Mouse (Mus musculus) forebrain, embryonic 11.5 days (tissue): ENCODE data around the gene Cnr1. TPM values are rescaled to one million over a fixed set of nuclear protein-coding genes. Genes with fewer than 3 reads are reported as not detected.

Experiments used
- ATAC-seq: fragments of 200-750 bp; cut with Nextera tagmentation; replicated peaks from 2 replicates; pipeline ENCODE4 v1.8.0; 2017; ENCODE audit warnings: moderate TSS enrichment; ENCODE audit not compliant: low FRiP score
- DNase-seq: peaks from one replicate; pipeline ENCODE4 v3.0.0-alpha.2; 2017; ENCODE audit warnings: low spot score
- H3K27ac ChIP-seq: fragments of 300-500 bp; sonication (generic); 2 replicates; pipeline ENCODE4 v1.5.1; 2014; ENCODE audit warnings: low read depth, low read length
- H3K27me3 ChIP-seq: fragments of 300-500 bp; sonication (generic); 2 replicates; pipeline ENCODE4 v1.6.1; 2014; ENCODE audit warnings: mild to moderate bottlenecking, low read length, mixed read lengths; ENCODE audit not compliant: control insufficient read depth, insufficient read depth
- H3K36me3 ChIP-seq: fragments of 300-500 bp; sonication (generic); 2 replicates; pipeline ENCODE4 v1.6.1; 2014; ENCODE audit warnings: mild to moderate bottlenecking, low read length, moderate library complexity, mixed read lengths; ENCODE audit not compliant: control insufficient read depth, insufficient read depth
- H3K4me1 ChIP-seq: fragments of 300-500 bp; sonication (generic); replicated peaks from 2 replicates; pipeline ENCODE4 v1.6.1; 2014; ENCODE audit warnings: low read length, mixed read lengths; ENCODE audit not compliant: control insufficient read depth, insufficient read depth
- H3K4me2 ChIP-seq: fragments of 300-500 bp; sonication (generic); 2 replicates; pipeline ENCODE4 v1.6.1; 2014; ENCODE audit warnings: low read depth, mild to moderate bottlenecking, low read length, moderate library complexity, mixed read lengths; ENCODE audit not compliant: severe bottlenecking
- H3K4me3 ChIP-seq: fragments of 300-500 bp; sonication (generic); 2 replicates; pipeline ENCODE4 v1.5.1; 2014; ENCODE audit warnings: low read depth, low read length
- H3K9ac ChIP-seq: fragments of 300-500 bp; sonication (generic); 2 replicates; pipeline ENCODE4 v1.6.1; 2014; ENCODE audit warnings: low read length
- H3K9me3 ChIP-seq: fragments of 300-500 bp; sonication (generic); 2 replicates; pipeline ENCODE4 v1.6.1; 2016; ENCODE audit warnings: low read length, mixed read lengths; ENCODE audit not compliant: control insufficient read depth
- WGBS: fragments of 180-500 bp; shearing (Covaris S2); extraction: QIAGEN DNeasy Blood & Tissue Kit; methylation state at CpG from one replicate; pipeline ENCODE4 v1.1.7; 2014; 5-methylcytosine and 5-hydroxymethylcytosine counted together
- polyA plus RNA-seq: library from polyadenylated mRNA; unstranded; fragments of >200 nt; fragmentation: Nextera tagmentation; extraction: Ambion mirVana; gene quantifications from 2 replicates; pipeline ENCODE4 v1.2.1, GENCODE M21; 2014

The Cnr1 gene
- polyA plus RNA-seq, 1 experiment from 2014 or later, result 14.9 TPM

DNA sequence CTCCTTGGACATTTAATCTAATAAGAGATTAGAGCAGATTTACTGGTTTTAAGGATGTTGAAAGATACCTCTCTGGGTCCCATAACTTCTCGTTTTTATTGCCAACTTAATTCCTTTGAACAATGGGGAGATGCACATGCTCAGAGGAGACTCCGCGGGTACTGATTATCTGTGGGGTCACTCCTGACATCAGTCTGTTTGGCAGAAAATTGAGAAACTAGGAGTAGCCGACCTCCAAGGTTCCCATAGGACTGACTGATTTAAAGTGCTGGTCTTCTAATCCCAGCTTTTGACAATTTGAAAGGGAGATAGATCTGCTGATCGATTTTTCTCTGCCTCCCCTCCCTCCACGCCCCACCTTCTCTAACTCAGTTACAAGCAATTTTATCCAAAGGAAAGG lies 1.6 kb downstream of the Cnr1 start:
- peaks cover 25% of the 10 kb centered on the region for H3K27me3 ChIP-seq
- no peak for DNase-seq
- no peak overlapping the region for H3K27ac ChIP-seq

DNA sequence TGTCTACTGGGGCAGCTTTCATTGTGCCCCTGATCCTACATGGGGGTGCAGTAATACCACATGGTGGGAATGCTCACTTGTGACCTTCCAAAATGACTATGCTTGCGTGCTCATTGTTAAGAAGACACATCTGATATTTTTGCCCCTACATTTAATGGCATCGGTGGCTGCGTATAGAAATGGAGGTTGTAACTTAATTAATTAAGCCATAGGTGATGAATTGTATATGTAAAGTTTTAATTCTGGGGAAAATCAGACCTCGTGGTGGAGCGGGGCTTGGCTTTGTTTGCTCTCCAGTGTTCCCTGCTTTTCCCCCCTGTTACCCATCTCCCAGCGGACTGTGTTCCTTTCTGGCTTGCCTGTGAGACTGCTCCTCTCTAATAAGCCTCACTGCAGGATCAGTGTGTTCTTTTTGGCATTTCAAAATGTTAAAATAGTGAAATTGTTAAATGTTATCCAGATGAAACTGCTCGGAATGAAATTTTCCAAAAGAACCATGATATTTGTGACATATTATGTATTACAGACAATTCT lies 2.4 kb downstream of the Cnr1 start:
- no peak for ATAC-seq
- Histone ChIP-seq H3K4me3 (no peak overlapping the region), H3K4me2 (0 out of 2 replicates have a peak overlapping the region, but pooled peaks have one; percentile 1), H3K36me3 (no peaks in the 10 kb centered on the region), H3K4me1 (no peaks in the 10 kb centered on the region; the same call in 1 of the 2 replicates), H3K9me3 (no peaks in the 10 kb centered on the region), H3K27me3 (peaks cover 22% of the 10 kb centered on the region), H3K27ac (no peak overlapping the region), H3K9ac (no peak overlapping the region)
- 80% methylated on average over 7 of the region's 7 CpGs for WGBS
- DNase-seq, result no peak

More for the DNA sequence above, 1.6 kb downstream of the Cnr1 start:
- H3K4me1 ChIP-seq, result no peaks in the 10 kb centered on the region; the same call in 1 of the 2 replicates
- WGBS, result 43% methylated on average over 6 of the region's 6 CpGs
- no peaks in the 10 kb centered on the region for H3K36me3 ChIP-seq
- H3K4me3 ChIP-seq, result no peak overlapping the region
- no peak for ATAC-seq
- no peak overlapping the region for H3K9ac ChIP-seq
- H3K9me3 ChIP-seq, result no peaks in the 10 kb centered on the region
- no peak overlapping the region for H3K4me2 ChIP-seq

GRCm38 (mm10) chr4:33927644-33928043 lies 3.3 kb downstream of the Cnr1 start:
- no peak overlapping the region for H3K4me3 ChIP-seq
- no peaks in the 10 kb centered on the region for H3K9me3 ChIP-seq
- H3K4me1 ChIP-seq, result no peaks in the 10 kb centered on the region; the same call in 1 of the 2 replicates
- ATAC-seq (no peak), DNase-seq (no peak)
- no peak overlapping the region for H3K9ac ChIP-seq
- WGBS, result 94% methylated on average over 3 of the region's 3 CpGs
- no peak overlapping the region for H3K4me2 ChIP-seq
- H3K36me3 ChIP-seq, result no peaks in the 10 kb centered on the region
- H3K27me3 ChIP-seq, result peaks cover 17% of the 10 kb centered on the region
- no peak overlapping the region for H3K27ac ChIP-seq

- Histone ChIP-seq H3K36me3 (no peaks in the 10 kb centered on the region), H3K9me3 (no peaks in the 10 kb centered on the region), H3K27ac (no peak overlapping the region), H3K4me1 (no peaks in the 10 kb centered on the region; the same call in 1 of the 2 replicates), H3K27me3 (peaks cover 10% of the 10 kb centered on the region; the same call in 1 of the 2 replicates), H3K4me2 (no peak overlapping the region), H3K4me3 (no peak overlapping the region), H3K9ac (no peak overlapping the region)
- ATAC-seq (no peak), DNase-seq (no peak)
- 69% methylated on average over 1 of the region's 1 CpGs for WGBS
These were observed 4.1 kb downstream of the Cnr1 start for GRCm38 (mm10) chr4:33928450-33928849.

GRCm38 (mm10) chr4:33931347-33931746 lies 7.0 kb downstream of the Cnr1 start:
- no peak overlapping the region for H3K9ac ChIP-seq
- no peak for ATAC-seq
- no peak overlapping the region for H3K27ac ChIP-seq
- DNase-seq, result no peak
- H3K4me3 ChIP-seq, result no peak overlapping the region
- no peaks in the 10 kb centered on the region for H3K36me3 ChIP-seq
- H3K27me3 ChIP-seq, result no peaks in the 10 kb centered on the region; the same call in 1 of the 2 replicates
- WGBS, result 89% methylated on average over 8 of the region's 8 CpGs
- H3K4me2 ChIP-seq, result no peak overlapping the region
- H3K9me3 ChIP-seq, result no peaks in the 10 kb centered on the region
- no peaks in the 10 kb centered on the region for H3K4me1 ChIP-seq

DNA sequence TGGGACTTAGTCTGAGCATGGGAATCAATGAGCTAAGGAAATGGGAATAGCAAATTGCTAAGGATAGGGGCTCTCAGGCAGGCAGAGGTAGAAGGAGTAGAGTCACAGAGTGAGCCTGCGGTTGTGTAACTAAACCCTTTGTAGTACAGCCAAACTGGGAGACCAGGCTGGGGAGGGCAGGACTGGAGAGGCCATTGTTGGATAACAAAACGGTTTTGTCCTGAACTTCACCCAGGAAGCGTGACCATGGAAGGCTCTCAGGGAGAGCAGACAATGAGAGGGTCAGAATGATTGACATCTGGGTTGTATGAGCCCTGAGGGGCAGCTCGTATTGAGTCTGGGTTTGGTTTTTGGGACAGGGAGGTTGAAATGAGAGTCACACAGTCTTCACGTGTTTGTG lies 17.2 kb downstream of the Cnr1 start:
- Histone ChIP-seq H3K9me3 (no peaks in the 10 kb centered on the region), H3K27me3 (no peaks in the 10 kb centered on the region), H3K4me2 (no peak overlapping the region), H3K36me3 (no peaks in the 10 kb centered on the region), H3K27ac (no peak overlapping the region), H3K9ac (no peak overlapping the region), H3K4me1 (0 out of 2 replicates have a peak, but pooled peaks cover 3% of the 10 kb centered on the region), H3K4me3 (no peak overlapping the region)
- ATAC-seq (peak; percentile 46; the same call in 1 of the 2 replicates), DNase-seq (no peak)
- WGBS, result 21% methylated on average over 5 of the region's 5 CpGs

GRCm38 (mm10) chr4:33943936-33944335 lies 19.5 kb downstream of the Cnr1 start:
- Histone ChIP-seq H3K4me2 (no peak overlapping the region), H3K27me3 (no peaks in the 10 kb centered on the region), H3K4me1 (0 out of 2 replicates have a peak, but pooled peaks cover 3% of the 10 kb centered on the region), H3K4me3 (no peak overlapping the region), H3K9me3 (no peaks in the 10 kb centered on the region), H3K9ac (no peak overlapping the region), H3K36me3 (no peaks in the 10 kb centered on the region), H3K27ac (no peak overlapping the region)
- 98% methylated on average over 13 of the region's 13 CpGs for WGBS
- ATAC-seq (no peak), DNase-seq (no peak)

GRCm38 (mm10) chr4:33945742-33946141 lies 21.3 kb downstream of the Cnr1 start:
- Histone ChIP-seq H3K4me3 (no peak overlapping the region), H3K4me1 (0 out of 2 replicates have a peak, but pooled peaks cover 3% of the 10 kb centered on the region), H3K36me3 (no peaks in the 10 kb centered on the region), H3K27ac (no peak overlapping the region), H3K27me3 (no peaks in the 10 kb centered on the region), H3K4me2 (no peak overlapping the region), H3K9ac (no peak overlapping the region), H3K9me3 (no peaks in the 10 kb centered on the region)
- ATAC-seq, result no peak
- WGBS, result 86% methylated on average over 2 of the region's 2 CpGs
- DNase-seq, result no peak

- ATAC-seq (no peak), DNase-seq (no peak)
- Histone ChIP-seq H3K9me3 (no peaks in the 10 kb centered on the region), H3K4me2 (no peak overlapping the region), H3K27me3 (no peaks in the 10 kb centered on the region), H3K4me3 (no peak overlapping the region), H3K9ac (no peak overlapping the region), H3K27ac (no peak overlapping the region), H3K36me3 (no peaks in the 10 kb centered on the region), H3K4me1 (0 out of 2 replicates have a peak, but pooled peaks cover 2% of the 10 kb centered on the region)
- WGBS, result 69% methylated on average over 3 of the region's 3 CpGs
These were observed 23.2 kb downstream of the Cnr1 start for GRCm38 (mm10) chr4:33947584-33947983.
